Mouse (Mus musculus) MEL (cell line): ENCODE results near the gene Spock3. TPM values are rescaled to one million over a fixed set of nuclear protein-coding genes. Genes with fewer than 3 reads are reported as not detected.

Experiments
- DNase-seq: peaks from one replicate; pipeline ENCODE4 v3.0.0; 2011; ENCODE audit warnings: low read depth, low spot score
- H3K27ac ChIP-seq: 2 replicates; pipeline ENCODE4 v1.5.1; 2012; ENCODE audit warnings: low read depth, mild to moderate bottlenecking, control low read depth, low read length, moderate library complexity; ENCODE audit not compliant: control insufficient read depth
- H3K27me3 ChIP-seq, 2 experiments: fragments of 150-350 bp in 1 of 2; sonication (generic) in 1 of 2; 2 replicates each; pipeline ENCODE4 v1.6.1; 2012; ENCODE audit warnings: low read length in 2 of 2, mild to moderate bottlenecking in 2 of 2, improper control_type of control experiment in 1 of 2, moderate library complexity in 1 of 2; ENCODE audit not compliant: insufficient read depth in 2 of 2, control insufficient read depth in 1 of 2
- H3K36me3 ChIP-seq, 2 experiments: 2 replicates each; pipeline ENCODE4 v1.6.1; 2012 to 2014; ENCODE audit warnings: low read length in 2 of 2, improper control_type of control experiment in 1 of 2, inconsistent platforms in 1 of 2, mild to moderate bottlenecking in 1 of 2; ENCODE audit not compliant: insufficient read depth in 2 of 2, control insufficient read depth in 1 of 2
- H3K4me1 ChIP-seq, 2 experiments: fragments of 150-350 bp in 1 of 2; sonication (generic) in 1 of 2; 2 replicates each; pipeline ENCODE4 v1.6.1; 2012; ENCODE audit warnings: low read length in 2 of 2, improper control_type of control experiment in 1 of 2, mild to moderate bottlenecking in 1 of 2; ENCODE audit not compliant: insufficient read depth in 2 of 2, control insufficient read depth in 1 of 2
- H3K4me3 ChIP-seq, 2 experiments: fragments of 150-350 bp in 1 of 2; sonication (generic) in 1 of 2; 2 replicates each; pipeline ENCODE4 v1.5.1; 2012; ENCODE audit warnings: low read depth in 2 of 2, low read length in 2 of 2, mild to moderate bottlenecking in 2 of 2, moderate library complexity in 2 of 2, control low read depth in 1 of 2, improper control_type of control experiment in 1 of 2; ENCODE audit not compliant: control insufficient read depth in 1 of 2, insufficient read depth in 1 of 2
- H3K79me2 ChIP-seq: 2 replicates; pipeline ENCODE4 v1.6.1; 2012; ENCODE audit warnings: mild to moderate bottlenecking, low read length, moderate library complexity; ENCODE audit not compliant: control insufficient read depth, poor library complexity, insufficient read depth
- H3K9ac ChIP-seq: 2 replicates; pipeline ENCODE4 v1.6.1; 2012; ENCODE audit warnings: low read depth, mild to moderate bottlenecking, control low read depth, low read length, moderate library complexity; ENCODE audit not compliant: control insufficient read depth, poor library complexity, severe bottlenecking
- H3K9me3 ChIP-seq: fragments of 150-350 bp; sonication (generic); replicated peaks from 2 replicates; pipeline ENCODE4 v1.6.1; 2012; ENCODE audit warnings: mild to moderate bottlenecking, low read length, improper control_type of control experiment, moderate library complexity; ENCODE audit not compliant: insufficient read depth
- BHLHE40 ChIP-seq: IDR thresholded peaks from 2 replicates; pipeline ENCODE4 v1.6.1; 2012; ENCODE audit warnings: low read depth, mild to moderate bottlenecking, inconsistent platforms, low read length, improper control_type of control experiment, borderline replicate concordance
- CTCF ChIP-seq, 3 experiments: IDR thresholded peaks in 2 of 3; conservative IDR thresholded peaks in 1 of 3; 2 replicates each; pipeline ENCODE4 v1.5.1; 2011 to 2012; ENCODE audit warnings: low read length in 3 of 3, low read depth in 2 of 3, mild to moderate bottlenecking in 2 of 3, improper control_type of control experiment in 1 of 3, inconsistent platforms in 1 of 3, mixed read lengths in 1 of 3, moderate library complexity in 1 of 3; ENCODE audit not compliant: control insufficient read depth in 1 of 3, insufficient read depth in 1 of 3, poor library complexity in 1 of 3, severe bottlenecking in 1 of 3
- ELF1 ChIP-seq: IDR thresholded peaks from 2 replicates; pipeline ENCODE4 v1.6.1; 2014; ENCODE audit warnings: low read depth, mild to moderate bottlenecking, inconsistent platforms, low read length, improper control_type of control experiment, moderate library complexity
- ETS1 ChIP-seq: IDR thresholded peaks from 2 replicates; pipeline ENCODE4 v1.6.1; 2012; ENCODE audit warnings: low read depth, mild to moderate bottlenecking, inconsistent platforms, low read length, improper control_type of control experiment, moderate library complexity
- HCFC1 ChIP-seq: IDR thresholded peaks from 2 replicates; pipeline ENCODE4 v1.6.1; 2012; ENCODE audit warnings: low read depth, mild to moderate bottlenecking, inconsistent platforms, low read length, improper control_type of control experiment, moderate library complexity
- JUND ChIP-seq: IDR thresholded peaks from 2 replicates; pipeline ENCODE4 v1.6.1; 2011; ENCODE audit warnings: low read depth, mild to moderate bottlenecking, improper control_type of control experiment, low read length
- MAFK ChIP-seq: IDR thresholded peaks from 2 replicates; pipeline ENCODE4 v1.6.1; 2011; ENCODE audit warnings: low read depth, mild to moderate bottlenecking, low read length, improper control_type of control experiment, borderline replicate concordance
- MAX ChIP-seq: IDR thresholded peaks from 2 replicates; pipeline ENCODE4 v1.6.1; 2011; ENCODE audit warnings: low read length, improper control_type of control experiment
- MYB ChIP-seq: IDR thresholded peaks from 2 replicates; pipeline ENCODE4 v1.6.1; 2011; ENCODE audit warnings: mild to moderate bottlenecking, low read depth, low read length, improper control_type of control experiment
- NELFE ChIP-seq: IDR thresholded peaks from 2 replicates; pipeline ENCODE4 v1.6.1; 2011; ENCODE audit warnings: low read depth, low read length, improper control_type of control experiment
- NRF1 ChIP-seq: IDR thresholded peaks from 2 replicates; pipeline ENCODE4 v1.6.1; 2014; ENCODE audit warnings: low read depth, mild to moderate bottlenecking, inconsistent platforms, low read length, improper control_type of control experiment, moderate library complexity; ENCODE audit not compliant: poor library complexity, insufficient read depth, severe bottlenecking
- POLR2A ChIP-seq, 2 experiments: IDR thresholded peaks; 2 replicates each; pipeline ENCODE4 v1.6.1; 2011 to 2012; ENCODE audit warnings: low read length in 2 of 2, mild to moderate bottlenecking in 2 of 2, control low read depth in 1 of 2, improper control_type of control experiment in 1 of 2, low read depth in 1 of 2, moderate library complexity in 1 of 2; ENCODE audit not compliant: control insufficient read depth in 1 of 2, insufficient read depth in 1 of 2, poor library complexity in 1 of 2
- POLR2AphosphoS2 ChIP-seq: IDR thresholded peaks from 2 replicates; pipeline ENCODE4 v1.6.1; 2011; ENCODE audit warnings: low read length, improper control_type of control experiment
- POLR2AphosphoS5 ChIP-seq: IDR thresholded peaks from 2 replicates; pipeline ENCODE4 v1.6.1; 2012; ENCODE audit warnings: low read depth, borderline replicate concordance, mild to moderate bottlenecking, inconsistent platforms, low read length, moderate library complexity, mixed read lengths
- RAD21 ChIP-seq: IDR thresholded peaks from 2 replicates; pipeline ENCODE4 v1.6.1; 2011; ENCODE audit warnings: mild to moderate bottlenecking, low read depth, low read length, improper control_type of control experiment
- RCOR1 ChIP-seq: IDR thresholded peaks from 2 replicates; pipeline ENCODE4 v1.6.1; 2012; ENCODE audit warnings: low read depth, mild to moderate bottlenecking, inconsistent platforms, low read length, improper control_type of control experiment
- TCF12 ChIP-seq: IDR thresholded peaks from 2 replicates; pipeline ENCODE4 v1.6.1; 2014; ENCODE audit warnings: low read depth, mild to moderate bottlenecking, inconsistent platforms, low read length, improper control_type of control experiment, moderate library complexity
- UBTF ChIP-seq: IDR thresholded peaks from 2 replicates; pipeline ENCODE4 v1.6.1; 2012; ENCODE audit warnings: low read depth, mild to moderate bottlenecking, inconsistent platforms, low read length, improper control_type of control experiment, moderate library complexity, borderline replicate concordance; ENCODE audit not compliant: insufficient read depth
- ZMIZ1 ChIP-seq: IDR thresholded peaks from 2 replicates; pipeline ENCODE4 v1.6.1; 2012; ENCODE audit warnings: low read depth, mild to moderate bottlenecking, inconsistent platforms, low read length, improper control_type of control experiment, moderate library complexity
- polyA plus RNA-seq, 2 experiments: library from polyadenylated mRNA; stranded (reverse) in 1 of 2; unstranded in 1 of 2; fragments of >175 nt in 1 of 2; fragments of >200 nt in 1 of 2; gene quantifications; 2 replicates each; pipeline versions ENCODE4 v1.2.1 to v1.2.4; 2012; ENCODE audit warnings: low replicate concordance in 2 of 2, low read depth in 1 of 2; ENCODE audit not compliant: insufficient read length in 2 of 2, insufficient read depth in 1 of 2, missing spikeins in 1 of 2
- total RNA-seq: library from RNA; depleted of rRNA; stranded (reverse); fragments of 300-350 nt; gene quantifications from 2 replicates; pipeline ENCODE4 v1.2.3, GENCODE M21; 2012

Spock3 gene
- total and polyA plus RNA-seq, 3 experiments, result not detected

GRCm38 (mm10) chr8:63169956-63170355, 219.1 kb downstream of the Spock3 start (continued):
- TF ChIP-seq ELF1 (no peak), NELFE (no peak), BHLHE40 (no peak), MAFK (no peak)

- Histone ChIP-seq H3K27me3 (no peaks in the 10 kb centered on the region), H3K4me3 (no peak overlapping the region), H3K27ac (no peak overlapping the region), H3K36me3 (no peaks in the 10 kb centered on the region), H3K4me1 (no peaks in the 10 kb centered on the region), H3K9ac (no peak overlapping the region), H3K79me2 (no peaks in the 10 kb centered on the region), H3K9me3 (no peaks in the 10 kb centered on the region)
- no peak for DNase-seq
- TF ChIP-seq TCF12 (no peak), MYB (no peak), POLR2AphosphoS5 (no peak), POLR2AphosphoS2 (no peak), UBTF (no peak), MAFK (no peak), ZMIZ1 (no peak), NRF1 (no peak), RAD21 (no peak)
These were observed 230.5 kb downstream of the Spock3 start for GRCm38 (mm10) chr8:63181272-63181671.

GRCm38 (mm10) chr8:63258812-63259385, 308.1 kb downstream of the Spock3 start:
- H3K27ac ChIP-seq, result no peak overlapping the region
- H3K4me1 ChIP-seq, result no peaks in the 10 kb centered on the region
- H3K4me3 ChIP-seq, result no peak overlapping the region
- H3K36me3 ChIP-seq, result no peaks in the 10 kb centered on the region
- DNase-seq, result no peak
- H3K79me2 ChIP-seq, result no peaks in the 10 kb centered on the region
- TF ChIP-seq ETS1, result no peak
- TF ChIP-seq TCF12, result no peak
- no peak for TF ChIP-seq JUND
- no peak for TF ChIP-seq POLR2A (IDR thresholded peaks at IDR 0.05; ENCODE audit: control insufficient read depth in 1 of 2, insufficient read depth in 1 of 2, low read depth in 1 of 2, low read length in 2 of 2, poor library complexity in 1 of 2)
- TF ChIP-seq RCOR1, result no peak
- no peak for TF ChIP-seq HCFC1
- no peak for TF ChIP-seq MAX
- TF ChIP-seq CTCF (IDR thresholded peaks at IDR 0.05 in 2 of 3, conservative IDR thresholded peaks at IDR 0.05 in 1 of 3; ENCODE audit: control insufficient read depth in 1 of 3, insufficient read depth in 1 of 3, low read depth in 2 of 3, low read length in 3 of 3, poor library complexity in 1 of 3, severe bottlenecking in 1 of 3), result no peak
- TF ChIP-seq ZMIZ1, result no peak
- no peak for TF ChIP-seq NELFE
- H3K27me3 ChIP-seq, result no peaks in the 10 kb centered on the region
- no peaks in the 10 kb centered on the region for H3K9me3 ChIP-seq
- no peak overlapping the region for H3K9ac ChIP-seq
